Mouse (Mus musculus) liver, postnatal 0 days (tissue): ENCODE measurements around the gene Retsat. TPM values are rescaled to one million over a fixed set of nuclear protein-coding genes. Genes with fewer than 3 reads are reported as not detected.
A peak's percentile ranks its signal among the peaks of the same experiment; 100 is the strongest.

ENCODE experiments used
- ATAC-seq: fragments of 200-750 bp; cut with Nextera tagmentation; 2 replicates; pipeline ENCODE4 v1.8.0; 2017; ENCODE audit warnings: mild to moderate bottlenecking, moderate library complexity
- DNase-seq: peaks from one replicate; pipeline ENCODE4 v3.0.0-alpha.2; 2016
- H3K27ac ChIP-seq: fragments of 300-500 bp; sonication (generic); 2 replicates; pipeline ENCODE4 v1.5.1; 2014; ENCODE audit warnings: antibody characterized with exemption, moderate library complexity, mild to moderate bottlenecking, low read depth
- H3K27me3 ChIP-seq: fragments of 300-500 bp; sonication (generic); 2 replicates; pipeline ENCODE4 v1.6.1; 2014; ENCODE audit warnings: low read length, control low read depth, mixed read lengths; ENCODE audit not compliant: insufficient read depth
- H3K36me3 ChIP-seq: fragments of 300-500 bp; sonication (generic); replicated peaks from 2 replicates; pipeline ENCODE4 v1.6.1; 2014; ENCODE audit warnings: mild to moderate bottlenecking, control low read depth, low read length, moderate library complexity, mixed read lengths; ENCODE audit not compliant: insufficient read depth
- H3K4me1 ChIP-seq: fragments of 300-500 bp; sonication (generic); 2 replicates; pipeline ENCODE4 v1.6.1; 2014; ENCODE audit warnings: antibody characterized with exemption, mild to moderate bottlenecking, control low read depth; ENCODE audit not compliant: insufficient read depth
- H3K4me2 ChIP-seq: fragments of 300-500 bp; sonication (generic); 2 replicates; pipeline ENCODE4 v1.6.1; 2014; ENCODE audit warnings: low read depth, mild to moderate bottlenecking, low read length, moderate library complexity, mixed read lengths
- H3K4me3 ChIP-seq: fragments of 300-500 bp; sonication (generic); 2 replicates; pipeline ENCODE4 v1.5.1; 2014; ENCODE audit warnings: low read depth, low read length
- H3K9ac ChIP-seq: fragments of 300-500 bp; sonication (generic); replicated peaks from 2 replicates; pipeline ENCODE4 v1.6.1; 2014; ENCODE audit warnings: mild to moderate bottlenecking, moderate library complexity
- H3K9me3 ChIP-seq: fragments of 300-500 bp; sonication (generic); 2 replicates; pipeline ENCODE4 v1.6.1; 2016; ENCODE audit warnings: mild to moderate bottlenecking, control low read depth, low read length, mixed read lengths
- CTCF ChIP-seq: sonication (generic); IDR thresholded peaks from 2 replicates; pipeline ENCODE4 v1.5.1; 2016; ENCODE audit warnings: antibody characterized with exemption, low read depth
- EP300 ChIP-seq: IDR thresholded peaks from 2 replicates; pipeline ENCODE4 v1.6.1; 2016; ENCODE audit warnings: antibody characterized with exemption, low read depth, mild to moderate bottlenecking
- WGBS: fragments of 180-500 bp; shearing (Covaris S2); extraction: QIAGEN DNeasy Blood & Tissue Kit; methylation state at CpG from one replicate; pipeline ENCODE4 v1.1.7; 2014; ENCODE audit not compliant: insufficient replicate concordance; 5-methylcytosine and 5-hydroxymethylcytosine counted together
- polyA plus RNA-seq: library from polyadenylated mRNA; unstranded; fragments of >200 nt; fragmentation: Nextera tagmentation; extraction: Ambion mirVana; gene quantifications from 2 replicates; pipeline ENCODE4 v1.2.1, GENCODE M21; 2015

The Retsat gene
- polyA plus RNA-seq, 1 experiment from 2014 or later = 109 TPM

DNA sequence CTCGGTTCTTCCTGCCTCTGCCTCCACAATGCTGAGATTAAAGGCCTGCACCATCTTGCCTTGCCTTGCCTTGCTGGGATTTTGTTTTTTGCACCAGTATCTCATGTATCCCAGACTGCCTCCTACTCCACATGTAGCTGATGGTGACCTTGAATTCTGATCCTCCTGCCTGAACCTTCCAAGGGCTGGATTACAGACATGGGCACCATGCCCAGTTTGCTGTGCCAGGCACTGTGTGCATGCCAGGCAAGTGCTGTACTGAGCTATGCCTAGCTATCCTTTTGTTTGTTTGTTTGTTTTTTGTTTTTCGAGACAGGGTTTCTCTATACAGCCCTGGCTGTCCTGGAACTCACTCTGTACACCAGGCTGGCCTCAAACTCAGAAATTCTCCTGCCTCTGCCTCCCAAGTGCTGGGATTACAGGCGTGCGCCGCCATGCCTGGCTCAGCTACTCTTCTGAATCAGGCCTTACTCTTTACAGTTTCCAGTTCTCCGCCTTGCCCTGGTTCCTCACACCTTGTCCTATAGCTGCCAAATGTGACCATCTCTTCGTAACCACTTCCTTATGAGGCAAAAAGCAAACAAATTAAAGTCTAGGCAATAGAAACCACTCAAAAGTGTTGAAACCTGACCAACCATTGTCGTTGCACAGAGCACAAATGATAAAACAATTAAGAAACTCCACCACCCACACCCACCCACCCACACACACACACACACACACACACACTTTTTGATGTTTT is 25.6 kb downstream of the Retsat start:
- H3K27me3 ChIP-seq = no peaks in the 10 kb centered on the region
- H3K9ac ChIP-seq = no peak overlapping the region
- H3K4me3 ChIP-seq = no peak overlapping the region
- TF ChIP-seq EP300 (no peak), CTCF (no peak)
- WGBS = 68% methylated on average over 8 of the region's 8 CpGs
- DNase-seq = no peak
- no peak overlapping the region for H3K4me2 ChIP-seq
- peaks cover 7% of the 10 kb centered on the region; the same call in 1 of the 2 replicates for H3K4me1 ChIP-seq
- no peak for ATAC-seq
- H3K9me3 ChIP-seq = no peaks in the 10 kb centered on the region
- H3K36me3 ChIP-seq = peaks cover 8% of the 10 kb centered on the region; the same call in 1 of the 2 replicates
- peak overlapping the region; percentile 11; the same call in 1 of the 2 replicates for H3K27ac ChIP-seq

DNA sequence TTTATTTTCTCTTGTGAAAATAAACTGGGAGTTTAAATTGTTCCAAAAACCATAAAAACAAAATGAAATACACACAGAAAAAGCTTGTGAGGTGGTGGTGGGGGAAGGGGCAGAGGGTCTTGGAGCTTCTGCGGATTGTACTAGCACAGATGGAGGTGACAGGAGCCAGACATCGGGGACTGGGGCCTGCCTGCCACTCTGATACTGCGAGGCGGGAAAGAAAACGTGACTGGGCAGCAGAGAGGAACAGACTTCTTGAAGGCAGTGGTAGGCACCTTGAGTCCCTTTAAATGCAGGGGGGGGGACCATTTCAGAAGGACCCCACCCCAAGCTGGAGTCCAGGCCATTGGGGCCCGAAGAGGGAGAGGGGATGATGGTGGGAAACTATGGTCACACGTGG is 28.1 kb downstream of the Retsat start:
- whole genome bisulfite sequencing = 80% methylated on average over 7 of the region's 7 CpGs

DNA sequence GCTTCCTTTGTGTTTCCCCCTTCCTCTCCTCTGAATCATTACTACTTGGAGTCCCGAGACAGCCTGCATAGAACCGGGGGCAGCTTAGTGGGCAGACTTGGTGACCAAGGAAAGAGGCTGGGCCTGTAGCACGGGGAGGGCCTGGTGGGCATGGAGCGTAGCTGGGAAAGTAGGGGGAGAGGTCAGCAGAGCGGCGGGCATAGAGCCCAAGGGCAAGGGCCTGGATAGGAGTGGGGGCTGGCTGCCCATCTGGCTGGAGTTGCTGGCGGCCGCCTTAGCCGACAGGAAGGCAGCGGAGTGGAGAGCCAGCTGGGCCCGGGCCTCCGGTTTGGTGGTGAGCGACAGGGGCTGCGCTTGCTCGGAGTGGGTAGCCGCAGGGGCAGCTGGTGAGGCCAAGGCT is 29.0 kb downstream of the Retsat start:
- Histone ChIP-seq H3K9ac (no peak overlapping the region), H3K27me3 (no peaks in the 10 kb centered on the region), H3K4me3 (no peak overlapping the region), H3K27ac (no peak overlapping the region), H3K9me3 (no peaks in the 10 kb centered on the region), H3K36me3 (peaks cover 11% of the 10 kb centered on the region), H3K4me2 (no peak overlapping the region), H3K4me1 (peaks cover 11% of the 10 kb centered on the region; the same call in 1 of the 2 replicates)
- 86% methylated on average over 16 of the region's 16 CpGs for WGBS
- ATAC-seq (no peak), DNase-seq (no peak)
- no peak for TF ChIP-seq EP300
- TF ChIP-seq CTCF = no peak

More for the DNA sequence above, 28.1 kb downstream of the Retsat start:
- H3K4me1 ChIP-seq = peaks cover 11% of the 10 kb centered on the region; the same call in 1 of the 2 replicates
- no peak overlapping the region for H3K4me2 ChIP-seq
- H3K27me3 ChIP-seq = no peaks in the 10 kb centered on the region
- no peak overlapping the region for H3K27ac ChIP-seq
- ATAC-seq (no peak), DNase-seq (no peak)
- no peak overlapping the region for H3K4me3 ChIP-seq
- no peak overlapping the region for H3K9ac ChIP-seq
- TF ChIP-seq CTCF (no peak), EP300 (no peak)
- no peaks in the 10 kb centered on the region for H3K9me3 ChIP-seq
- peaks cover 11% of the 10 kb centered on the region; the same call in 1 of the 2 replicates for H3K36me3 ChIP-seq

DNA sequence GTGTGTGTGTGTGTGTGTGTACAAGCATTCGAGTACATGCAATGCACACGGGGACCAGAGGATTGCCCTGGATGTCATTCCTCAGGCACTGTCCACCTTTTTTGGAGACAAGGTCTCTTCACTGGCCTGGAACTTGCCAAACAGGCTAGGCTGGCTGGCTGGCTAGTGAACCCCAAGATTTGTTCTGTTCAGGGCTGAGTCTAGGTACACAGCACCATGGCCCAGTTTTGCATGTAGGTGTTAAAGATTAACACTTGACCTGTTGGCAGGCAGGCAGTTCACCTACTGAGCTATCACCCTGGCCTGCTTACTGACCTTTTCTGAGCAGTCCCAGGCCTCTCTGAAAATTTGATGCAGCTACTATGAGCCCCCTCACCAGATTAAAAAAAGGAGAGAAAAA is 32.1 kb downstream of the Retsat start:
- Histone ChIP-seq H3K27ac (peak overlapping the region; percentile 79), H3K9me3 (no peaks in the 10 kb centered on the region), H3K27me3 (no peaks in the 10 kb centered on the region), H3K36me3 (peaks cover 11% of the 10 kb centered on the region), H3K4me1 (peaks cover 7% of the 10 kb centered on the region; the same call in 1 of the 2 replicates), H3K4me2 (no peak overlapping the region), H3K4me3 (no peak overlapping the region), H3K9ac (no peak overlapping the region)
- DNase-seq (peak; percentile 46), ATAC-seq (peak; percentile 89)
- TF ChIP-seq CTCF (no peak), EP300 (no peak)
- 56% methylated on average over 2 of the region's 2 CpGs for WGBS

DNA sequence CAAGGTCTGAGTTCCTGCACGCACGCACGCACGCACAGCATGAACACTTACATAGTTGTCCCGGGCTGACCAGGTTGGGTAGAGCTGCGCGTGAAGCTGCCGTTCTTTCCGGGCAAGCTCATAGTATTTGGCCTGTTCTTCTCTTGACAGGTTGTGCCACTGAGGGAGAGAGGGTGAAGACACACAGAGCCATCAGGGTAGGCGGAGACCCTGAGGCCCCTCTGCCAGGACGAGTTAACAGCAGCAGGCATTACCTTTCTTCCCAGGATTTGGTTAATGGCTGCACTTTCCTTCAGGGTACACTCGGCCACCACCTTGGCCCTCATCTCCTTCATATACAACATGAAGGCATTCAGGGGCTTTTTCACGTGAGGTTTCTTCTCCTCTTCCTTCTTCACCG is 32.7 kb downstream of the Retsat start:
- H3K4me2 ChIP-seq = no peak overlapping the region
- peaks cover 7% of the 10 kb centered on the region; the same call in 1 of the 2 replicates for H3K4me1 ChIP-seq
- no peak for DNase-seq
- ATAC-seq = no peak
- no peaks in the 10 kb centered on the region for H3K9me3 ChIP-seq
- no peak overlapping the region for H3K4me3 ChIP-seq
- peak overlapping the region; percentile 79 for H3K27ac ChIP-seq
- H3K36me3 ChIP-seq = peaks cover 11% of the 10 kb centered on the region
- 77% methylated on average over 14 of the region's 14 CpGs for WGBS
- no peak overlapping the region for H3K9ac ChIP-seq
- no peaks in the 10 kb centered on the region for H3K27me3 ChIP-seq
- TF ChIP-seq EP300 (no peak), CTCF (no peak)

DNA sequence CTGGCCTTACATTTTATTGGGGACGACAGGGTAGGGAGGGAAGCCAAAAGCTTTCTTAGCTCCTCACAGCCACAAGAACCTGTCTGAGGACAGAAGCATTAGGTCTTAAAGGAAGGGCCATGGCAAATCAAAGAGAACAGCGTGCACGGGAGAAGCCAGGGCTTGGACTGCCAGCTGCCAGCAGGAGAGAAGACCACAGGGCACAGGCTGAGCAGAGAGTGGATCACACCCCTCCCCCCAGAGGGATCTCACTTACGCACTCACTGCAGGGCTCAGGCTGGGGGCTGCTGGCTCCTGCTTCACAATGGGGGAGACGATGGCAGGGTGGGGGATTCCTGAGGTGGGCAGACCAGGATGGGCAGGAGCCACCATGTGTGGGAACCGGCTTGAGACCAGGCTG is 33.4 kb downstream of the Retsat start:
- no peak overlapping the region for H3K4me2 ChIP-seq
- no peak overlapping the region for H3K4me3 ChIP-seq
- no peaks in the 10 kb centered on the region for H3K27me3 ChIP-seq
- no peaks in the 10 kb centered on the region for H3K9me3 ChIP-seq
- H3K27ac ChIP-seq = no peak overlapping the region
- no peak overlapping the region for H3K9ac ChIP-seq
- TF ChIP-seq CTCF (no peak), EP300 (no peak)
- 80% methylated on average over 6 of the region's 6 CpGs for WGBS
- peaks cover 10% of the 10 kb centered on the region for H3K4me1 ChIP-seq
- ATAC-seq = no peak
- peaks cover 8% of the 10 kb centered on the region for H3K36me3 ChIP-seq
- DNase-seq = no peak
